1 mouse cellular context compared by ENCODE assay signal in the genomic region with DNA sequence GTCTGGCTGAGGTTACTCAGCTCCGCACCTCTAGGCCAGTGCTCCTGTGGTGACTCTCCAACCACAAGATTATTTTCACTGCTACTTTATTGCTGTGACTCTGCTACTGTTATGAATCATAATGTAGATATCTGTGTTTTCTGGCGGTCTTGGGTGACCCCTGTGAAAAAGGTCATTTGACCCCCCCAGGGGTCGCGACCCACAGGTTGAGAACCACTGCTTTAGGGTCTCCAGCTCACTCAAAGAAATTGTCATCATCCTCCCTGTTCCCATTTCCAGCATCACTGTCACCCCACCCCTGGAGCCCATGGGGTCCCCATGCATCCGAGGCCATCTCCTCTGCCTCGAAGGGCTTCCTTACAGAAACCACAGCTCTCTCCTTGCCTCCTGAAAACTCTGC.
TF ChIP-seq lines count a peak whose summit lies in the region.

No protein-coding gene starts in this region.

TF ChIP-seq in MEL, 35 proteins besides CTCF, POLR2A, EP300 and RAD21:
- TF ChIP-seq CHD2 (IDR thresholded peaks at IDR 0.05; ENCODE audit: low read length) (peak; percentile 30; the same call in 1 of the 2 replicates), RCOR1 (IDR thresholded peaks at IDR 0.05; ENCODE audit: low read depth, low read length) (no peak), MAX (IDR thresholded peaks at IDR 0.05; ENCODE audit: low read length) (no peak)
